Mouse (Mus musculus): ENCODE data around the gene Hhipl2.
"Not testable (repeated sequence)": the region's sequence is repeated elsewhere in the genome, so short reads cannot be mapped to it uniquely, and the experiment has no call there.

Gene Hhipl2

GRCm38 (mm10) chr1:183417873-183418272, at the start of gene Hhipl2:
Hhipl2 (plus strand) TSS chr1:183418215.
- no peak for DNase-seq (ENCODE audit: low spot score)

GRCm38 (mm10) chr1:183368601-183369400, 49.2 kb upstream of the Hhipl2 start:
- no peak for DNase-seq (ENCODE audit: low spot score)

- DNase-seq (ENCODE audit: low spot score), result peak; percentile 87
Observed at GRCm38 (mm10) chr1:183369427-183370014, 48.5 kb upstream of the Hhipl2 start, which contains the start of gene Mia3. Mia3 (minus strand) TSS chr1:183369553.

GRCm38 (mm10) chr1:183374728-183375127, 43.3 kb upstream of the Hhipl2 start:
- DNase-seq (ENCODE audit: low spot score), result no peak

- DNase-seq (ENCODE audit: low spot score), result no peak
Observed at GRCm38 (mm10) chr1:183377045-183377444, 41.0 kb upstream of the Hhipl2 start.

GRCm38 (mm10) chr1:183378321-183378941, 39.6 kb upstream of the Hhipl2 start:
- DNase-seq (ENCODE audit: low spot score), result no peak

GRCm38 (mm10) chr1:183379376-183379775, 38.6 kb upstream of the Hhipl2 start:
- not testable (repeated sequence) for DNase-seq (ENCODE audit: low spot score)

- no peak for DNase-seq (ENCODE audit: low spot score)
Observed at GRCm38 (mm10) chr1:183381816-183382215, 36.2 kb upstream of the Hhipl2 start.

GRCm38 (mm10) chr1:183382621-183383020, 35.4 kb upstream of the Hhipl2 start:
- no peak for DNase-seq (ENCODE audit: low spot score)

GRCm38 (mm10) chr1:183387421-183387820, 30.6 kb upstream of the Hhipl2 start:
- DNase-seq (ENCODE audit: low spot score), result not testable (repeated sequence)

- DNase-seq (ENCODE audit: low spot score), result peak; percentile 77
Observed at GRCm38 (mm10) chr1:183388426-183389406, 29.3 kb upstream of the Hhipl2 start, which contains the start of gene Taf1a. Taf1a (plus strand) TSS chr1:183388981.

- DNase-seq (ENCODE audit: low spot score), result no peak
Observed at GRCm38 (mm10) chr1:183403396-183403795, 14.6 kb upstream of the Hhipl2 start.

GRCm38 (mm10) chr1:183414081-183414727, 3.8 kb upstream of the Hhipl2 start:
- no peak for DNase-seq (ENCODE audit: low spot score)

GRCm38 (mm10) chr1:183419741-183420140, 1.7 kb downstream of the Hhipl2 start:
- no peak for DNase-seq (ENCODE audit: low spot score)

- DNase-seq (ENCODE audit: low spot score), result no peak
Observed at GRCm38 (mm10) chr1:183420296-183420695, 2.3 kb downstream of the Hhipl2 start.

- no peak for DNase-seq (ENCODE audit: low spot score)
Observed at GRCm38 (mm10) chr1:183424100-183424499, 6.1 kb downstream of the Hhipl2 start.

GRCm38 (mm10) chr1:183434918-183435317, 16.9 kb downstream of the Hhipl2 start:
- DNase-seq (ENCODE audit: low spot score), result no peak

GRCm38 (mm10) chr1:183439036-183439435, 21.0 kb downstream of the Hhipl2 start:
- DNase-seq (ENCODE audit: low spot score), result peak; percentile 88

GRCm38 (mm10) chr1:183442015-183442774, 24.2 kb downstream of the Hhipl2 start:
- peak; percentile 81 for DNase-seq (ENCODE audit: low spot score)

GRCm38 (mm10) chr1:183453066-183453465, 35.1 kb downstream of the Hhipl2 start:
- DNase-seq (ENCODE audit: low spot score), result no peak

Data from ovary, postnatal 14 days (tissue).